Mouse (Mus musculus): ENCODE measurements around the gene Cacnb1. TPM values are rescaled to one million over a fixed set of nuclear protein-coding genes. Genes with fewer than 3 reads are reported as not detected.

Gene Cacnb1
- total and polyA plus RNA-seq, 3 experiments = 0.36 to 0.55 TPM; not detected in 1

- TF ChIP-seq E2F4 (IDR thresholded peaks at IDR 0.05; ENCODE audit: insufficient replicate concordance, low read depth, low read length) = no peak
- no peak for TF ChIP-seq ZMIZ1 (IDR thresholded peaks at IDR 0.05; ENCODE audit: low read depth, low read length)
- TF ChIP-seq CTCF (conservative IDR thresholded peaks at IDR 0.05 in 1 of 2, IDR thresholded peaks at IDR 0.05 in 1 of 2; ENCODE audit: low read depth in 2 of 2, low read length in 2 of 2) = peak; percentile 94 to 97
- TF ChIP-seq UBTF (IDR thresholded peaks at IDR 0.05; ENCODE audit: low read depth, low read length) = 0 out of 2 replicates have a peak, but pooled peaks have one; percentile 34
- TF ChIP-seq MAZ (IDR thresholded peaks at IDR 0.05; ENCODE audit: low read depth, low read length) = peak; percentile 94
- TF ChIP-seq PAX5 (IDR thresholded peaks at IDR 0.05; ENCODE audit: low read length) = no peak
- TF ChIP-seq EP300 (IDR thresholded peaks at IDR 0.05; ENCODE audit: low read length) = no peak
These were observed 20.2 kb downstream of the Cacnb1 start (continued) for GRCm38 (mm10) chr11:98002627-98003026.

DNA sequence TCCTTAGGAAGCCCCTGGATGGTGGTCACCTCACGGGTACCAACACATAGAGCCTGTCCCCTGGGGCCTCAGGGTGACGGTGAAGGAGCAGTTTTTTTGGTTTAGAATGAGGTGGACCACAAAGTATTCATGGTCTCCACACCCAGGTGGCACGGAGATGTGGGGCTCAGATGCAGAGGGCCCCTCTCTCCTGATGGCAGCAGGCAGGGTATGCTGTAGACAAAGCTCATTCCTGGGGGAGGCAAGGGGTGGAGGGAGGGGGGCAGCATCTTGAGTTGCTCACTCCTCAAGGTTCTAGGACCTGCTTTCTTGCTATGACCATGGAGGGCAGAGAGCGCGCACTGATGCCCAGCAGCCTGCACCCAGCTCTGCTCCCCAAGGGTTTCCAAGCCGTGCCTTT is 20.8 kb downstream of the Cacnb1 start:
- in situ Hi-C loops (cut with MboI; ENCODE audit: low pct_ligation_motif_present, low pct_unique_long_range_greater_than_20kb, low sequenced_read_pairs) (no loop called here), dilution Hi-C loops (cut with MboI; ENCODE audit: extremely low pct_ligation_motif_present, extremely low pct_unique_long_range_greater_than_20kb, low sequenced_read_pairs) (no loop called here)
- Histone ChIP-seq H3K4me3 (replicated peaks in 1 of 3; ENCODE audit: low read depth in 2 of 3, low read length in 2 of 3, poor library complexity in 1 of 3) (peak overlapping the region in 2 of 3 experiments; percentile 48 to 54), H3K27me3 (replicated peaks) (no peaks in the 10 kb centered on the region), H3K4me1 (ENCODE audit: control insufficient read depth in 1 of 2, insufficient read depth in 2 of 2) (peaks cover 37 to 69% of the 10 kb centered on the region in 2 experiments), H3K27ac (ENCODE audit: insufficient read depth, low read depth) (no peak overlapping the region), H3K36me3 (replicated peaks in 1 of 2; ENCODE audit: control insufficient read depth in 1 of 2, insufficient read depth in 1 of 2, low read length in 1 of 2) (peaks cover 0 to 3% of the 10 kb centered on the region in 2 experiments), H3K79me2 (replicated peaks; ENCODE audit: control insufficient read depth, extremely low read depth, insufficient read depth, poor library complexity, severe bottlenecking) (no peaks in the 10 kb centered on the region), H3K4me2 (ENCODE audit: insufficient read depth, low read depth, poor library complexity, severe bottlenecking) (peak overlapping the region; percentile 73), H3K9ac (ENCODE audit: insufficient read depth, low read depth) (peak overlapping the region; percentile 40), H3K9me3 (replicated peaks; ENCODE audit: low read length) (peaks cover 6% of the 10 kb centered on the region)
- DNase-seq (ENCODE audit: extremely low read depth) = peak; percentile 30
- TF ChIP-seq TCF12 (IDR thresholded peaks at IDR 0.05; ENCODE audit: low read depth, low read length) (peak; percentile 39; the same call in 1 of the 2 replicates), BHLHE40 (IDR thresholded peaks at IDR 0.05; ENCODE audit: low read depth, low read length) (peak; percentile 3; the same call in 1 of the 2 replicates), MAX (IDR thresholded peaks at IDR 0.05; ENCODE audit: low read length) (no peak), UBTF (IDR thresholded peaks at IDR 0.05; ENCODE audit: low read depth, low read length) (no peak), IRF4 (IDR thresholded peaks at IDR 0.05; ENCODE audit: low read depth, low read length) (0 out of 2 replicates have a peak, but pooled peaks have one; percentile 10), ZNF384 (IDR thresholded peaks at IDR 0.05; ENCODE audit: low read depth, low read length) (peak; percentile 42), ETS1 (conservative IDR thresholded peaks at IDR 0.05; ENCODE audit: low read depth, low read length) (peak; percentile 19; the same call in 1 of the 2 replicates), CHD1 (IDR thresholded peaks at IDR 0.05; ENCODE audit: low read depth, low read length) (no peak), CHD2 (IDR thresholded peaks at IDR 0.05; ENCODE audit: low read length) (peak; percentile 11; the same call in 1 of the 2 replicates), MEF2A (IDR thresholded peaks at IDR 0.05; ENCODE audit: borderline replicate concordance, low read depth, low read length) (peak; percentile 10; the same call in 1 of the 2 replicates)

- Histone ChIP-seq H3K27ac (ENCODE audit: insufficient read depth, low read depth) (peak overlapping the region; percentile 5), H3K9ac (ENCODE audit: insufficient read depth, low read depth) (no peak overlapping the region), H3K9me3 (replicated peaks; ENCODE audit: low read length) (peaks cover 3% of the 10 kb centered on the region), H3K4me2 (ENCODE audit: insufficient read depth, low read depth, poor library complexity, severe bottlenecking) (peak overlapping the region; percentile 69; the same call in 1 of the 2 replicates), H3K4me3 (replicated peaks in 1 of 3; ENCODE audit: low read depth in 2 of 3, low read length in 2 of 3, poor library complexity in 1 of 3) (peak overlapping the region in 1 of 3 experiments; percentile 54), H3K79me2 (replicated peaks; ENCODE audit: control insufficient read depth, extremely low read depth, insufficient read depth, poor library complexity, severe bottlenecking) (no peaks in the 10 kb centered on the region), H3K36me3 (replicated peaks in 1 of 2; ENCODE audit: control insufficient read depth in 1 of 2, insufficient read depth in 1 of 2, low read length in 1 of 2) (peaks cover 0 to 3% of the 10 kb centered on the region in 2 experiments), H3K27me3 (replicated peaks) (no peaks in the 10 kb centered on the region), H3K4me1 (ENCODE audit: control insufficient read depth in 1 of 2, insufficient read depth in 2 of 2) (peaks cover 41 to 75% of the 10 kb centered on the region in 2 experiments)
- dilution Hi-C loops (cut with MboI; ENCODE audit: extremely low pct_ligation_motif_present, extremely low pct_unique_long_range_greater_than_20kb, low sequenced_read_pairs) = no loop called here
- in situ Hi-C loops (cut with MboI; ENCODE audit: low pct_ligation_motif_present, low pct_unique_long_range_greater_than_20kb, low sequenced_read_pairs) = no loop called here
- TF ChIP-seq MAZ (IDR thresholded peaks at IDR 0.05; ENCODE audit: low read depth, low read length) (peak; percentile 63; the same call in 1 of the 2 replicates), ELF1 (IDR thresholded peaks at IDR 0.05; ENCODE audit: low read depth, low read length) (no peak), SIN3A (IDR thresholded peaks at IDR 0.05; ENCODE audit: low read length) (peak; percentile 45), UBTF (IDR thresholded peaks at IDR 0.05; ENCODE audit: low read depth, low read length) (no peak), NRF1 (IDR thresholded peaks at IDR 0.05; ENCODE audit: low read depth, low read length) (0 out of 2 replicates have a peak, but pooled peaks have one; percentile 3), ETS1 (conservative IDR thresholded peaks at IDR 0.05; ENCODE audit: low read depth, low read length) (0 out of 2 replicates have a peak, but pooled peaks have one; percentile 6)
- peak; percentile 45 for DNase-seq (ENCODE audit: extremely low read depth)
These were observed 21.4 kb downstream of the Cacnb1 start for GRCm38 (mm10) chr11:98001351-98001824.
